11 mouse cellular contexts compared by ENCODE assay signal in genomic region chr14:77546531-77547274, GRCm38 (mm10).
DNase-seq lines count a peak whose midpoint lies in the region; ATAC-seq lines count a peak whose summit lies in the region.
"Had no signal": no experiment of that assay in that cellular context is flagged by ENCODE, and none has a peak within 500 bp of the region (broad histone marks: within the 10 kb centered on the region; RNA-seq: fewer than 3 reads in every experiment).

No protein-coding gene starts in this region.

- no peak for ATAC-seq in kidney, embryonic 16.5 days (ENCODE audit: low FRiP score, low TSS enrichment)
- no peak for ATAC-seq in midbrain, embryonic 13.5 days

- WGBS in kidney, embryonic 16.5 days, result 82% methylated on average over 8 of the region's 8 CpGs
- 91% methylated on average over 8 of the region's 8 CpGs for WGBS in midbrain, embryonic 13.5 days

- no peak overlapping the region for H3K4me3 ChIP-seq in kidney, embryonic 16.5 days (ENCODE audit: low read length)
- H3K4me3 ChIP-seq in midbrain, embryonic 13.5 days (replicated peaks), result no peak overlapping the region
- H3K4me3 ChIP-seq: embryonic facial prominence, embryonic 13.5 days had no signal

- no peak overlapping the region for H3K4me2 ChIP-seq in kidney, embryonic 16.5 days (replicated peaks; ENCODE audit: low read depth, low read length)
- no peak overlapping the region for H3K4me2 ChIP-seq in midbrain, embryonic 13.5 days (replicated peaks)
- H3K4me2 ChIP-seq: embryonic facial prominence, embryonic 13.5 days had no signal

- no peaks in the 10 kb centered on the region for H3K27me3 ChIP-seq in kidney, embryonic 16.5 days (ENCODE audit: insufficient read depth, low read length)
- no peaks in the 10 kb centered on the region for H3K27me3 ChIP-seq in midbrain, embryonic 13.5 days
- H3K27me3 ChIP-seq: embryonic facial prominence, embryonic 13.5 days had no signal

- H3K4me1 ChIP-seq in kidney, embryonic 16.5 days (ENCODE audit: insufficient read depth, low read length), result no peaks in the 10 kb centered on the region
- peaks cover 13% of the 10 kb centered on the region; the same call in 1 of the 2 replicates for H3K4me1 ChIP-seq in midbrain, embryonic 13.5 days (replicated peaks)
- H3K4me1 ChIP-seq: embryonic facial prominence, embryonic 13.5 days had no signal

- DNase-seq in kidney, postnatal 10 days, result peak; percentile 37
- peak; percentile 37 for DNase-seq in right cerebral cortex, postnatal 4 days
- DNase-seq in right cerebral cortex, postnatal 14 days, result no peak
- peak; percentile 63 to 75 for DNase-seq in cerebellum, postnatal 10 days
- DNase-seq in telencephalon, adult 2 months (ENCODE audit: low read depth, low spot score), result peak; percentile 58
- no peak for DNase-seq in lung, postnatal 10 days
- DNase-seq: adrenal gland, postnatal 10 days had no signal

- H3K36me3 ChIP-seq in kidney, embryonic 16.5 days (ENCODE audit: insufficient read depth, low read length), result no peaks in the 10 kb centered on the region
- H3K36me3 ChIP-seq in midbrain, embryonic 13.5 days, result no peaks in the 10 kb centered on the region
- H3K36me3 ChIP-seq: embryonic facial prominence, embryonic 13.5 days; G1E had no signal

- H3K27ac ChIP-seq in kidney, embryonic 16.5 days (ENCODE audit: low read length), result no peak overlapping the region
- H3K27ac ChIP-seq in midbrain, embryonic 13.5 days, result no peak overlapping the region
- H3K27ac ChIP-seq: embryonic facial prominence, embryonic 13.5 days had no signal

- no peak overlapping the region for H3K9ac ChIP-seq in kidney, embryonic 16.5 days (replicated peaks; ENCODE audit: low read length)
- H3K9ac ChIP-seq in midbrain, embryonic 13.5 days (replicated peaks), result no peak overlapping the region
- H3K9ac ChIP-seq: embryonic facial prominence, embryonic 13.5 days had no signal

- no peaks in the 10 kb centered on the region for H3K9me3 ChIP-seq in kidney, embryonic 16.5 days (ENCODE audit: low read length)
- H3K9me3 ChIP-seq in midbrain, embryonic 13.5 days, result no peaks in the 10 kb centered on the region
- H3K9me3 ChIP-seq: embryonic facial prominence, embryonic 13.5 days had no signal

Comparison
In these comparisons a context has a peak if more than half of its experiments do, and no peak if none do; other contexts are left out.
1. DNase-seq: peak in kidney, postnatal 10 days (single experiment), right cerebral cortex, postnatal 4 days (single experiment), cerebellum, postnatal 10 days (2 of 2) and telencephalon, adult 2 months (single experiment); none in right cerebral cortex, postnatal 14 days (single experiment) and lung, postnatal 10 days (single experiment).